15 mouse cellular contexts compared by ENCODE assay signal in genomic region chr14:22782365-22782764, GRCm38 (mm10).
DNase-seq lines count a peak whose midpoint lies in the region; ATAC-seq lines count a peak whose summit lies in the region.
"Had no signal": no experiment of that assay in that cellular context is flagged by ENCODE, and none has a peak within 500 bp of the region (broad histone marks: within the 10 kb centered on the region; RNA-seq: fewer than 3 reads in every experiment).

No protein-coding gene starts in this region.

- H3K4me1 ChIP-seq in limb, embryonic 12.5 days (replicated peaks) = peaks cover 24% of the 10 kb centered on the region
- H3K4me1 ChIP-seq in limb, embryonic 10.5 days = peaks cover 18% of the 10 kb centered on the region

- no peaks in the 10 kb centered on the region for H3K36me3 ChIP-seq in limb, embryonic 12.5 days
- H3K36me3 ChIP-seq in limb, embryonic 10.5 days = no peaks in the 10 kb centered on the region
- H3K36me3 ChIP-seq: embryonic facial prominence, embryonic 13.5 days; forebrain, embryonic 12.5 days; hindbrain, embryonic 12.5 days had no signal

- H3K9ac ChIP-seq in limb, embryonic 12.5 days (replicated peaks) = no peak overlapping the region
- H3K9ac ChIP-seq: embryonic facial prominence, embryonic 13.5 days; forebrain, embryonic 12.5 days; hindbrain, embryonic 12.5 days had no signal

- H3K27ac ChIP-seq in limb, embryonic 12.5 days = 0 out of 2 replicates have a peak overlapping the region, but pooled peaks have one; percentile 7
- no peak overlapping the region for H3K27ac ChIP-seq in limb, embryonic 10.5 days
- H3K27ac ChIP-seq: embryonic facial prominence, embryonic 13.5 days; forebrain, embryonic 12.5 days; layer of hippocampus, adult 2 months had no signal

- H3K27me3 ChIP-seq in limb, embryonic 12.5 days = peaks cover 10% of the 10 kb centered on the region
- H3K27me3 ChIP-seq in limb, embryonic 10.5 days (ENCODE audit: low read depth, poor library complexity, severe bottlenecking) = peaks cover 35% of the 10 kb centered on the region
- H3K27me3 ChIP-seq: embryonic facial prominence, embryonic 13.5 days; hindbrain, embryonic 12.5 days had no signal

- no peak for ATAC-seq in cerebellum, adult (ENCODE audit: insufficient number of reproducible peaks, low FRiP score, low TSS enrichment)
- no peak for ATAC-seq in limb, embryonic 12.5 days (ENCODE audit: insufficient number of reproducible peaks, insufficient read depth, low FRiP score, low TSS enrichment, low read depth)
- ATAC-seq: midbrain, embryonic 16.5 days had no signal

- 23% methylated on average over 2 of the region's 2 CpGs for WGBS in limb, embryonic 12.5 days
- 56% methylated on average over 2 of the region's 2 CpGs for WGBS in limb, embryonic 10.5 days

- H3K4me2 ChIP-seq in limb, embryonic 12.5 days = no peak overlapping the region
- H3K4me2 ChIP-seq: embryonic facial prominence, embryonic 13.5 days; forebrain, embryonic 12.5 days; hindbrain, embryonic 12.5 days had no signal

- peak; percentile 3 to 22 for DNase-seq in cerebellum, postnatal 14 days
- DNase-seq in limb, embryonic 10.5 days (ENCODE audit: low spot score) = no peak
- DNase-seq in kidney, adult 8-10 months = peak; percentile 57
- DNase-seq in lung, postnatal 10 days = peak; percentile 32
- DNase-seq in adrenal gland, adult (ENCODE audit: inconsistent age in 2 of 2, low spot score in 1 of 2) = no peak
- DNase-seq in right cerebral cortex, adult 18-20 months = no peak
- DNase-seq: cerebellum, adult 18-20 months; thymus, postnatal 25 days had no signal

- no peak overlapping the region for H3K4me3 ChIP-seq in limb, embryonic 12.5 days (replicated peaks)
- no peak overlapping the region for H3K4me3 ChIP-seq in limb, embryonic 10.5 days
- H3K4me3 ChIP-seq: embryonic facial prominence, embryonic 13.5 days; forebrain, embryonic 12.5 days; hindbrain, embryonic 12.5 days; layer of hippocampus, adult 2 months had no signal

- H3K9me3 ChIP-seq in limb, embryonic 12.5 days = no peaks in the 10 kb centered on the region
- no peaks in the 10 kb centered on the region for H3K9me3 ChIP-seq in limb, embryonic 10.5 days (replicated peaks)
- H3K9me3 ChIP-seq: embryonic facial prominence, embryonic 13.5 days; forebrain, embryonic 12.5 days; hindbrain, embryonic 12.5 days had no signal

Comparison
In these comparisons a context has a peak if more than half of its experiments do, and no peak if none do; other contexts are left out.
1. DNase-seq: peak in cerebellum, postnatal 14 days (2 of 2), kidney, adult 8-10 months (2 of 2) and lung, postnatal 10 days (single experiment); none in limb, embryonic 10.5 days (single experiment), adrenal gland, adult (0 of 2) and right cerebral cortex, adult 18-20 months (single experiment).